Mouse (Mus musculus) ES-Bruce4 (cell line): ENCODE data around the gene Acad9. TPM values are rescaled to one million over a fixed set of nuclear protein-coding genes. Genes with fewer than 3 reads are reported as not detected.

Source experiments
- H3K27ac ChIP-seq: 2 replicates; pipeline ENCODE4 v1.5.1; 2012; ENCODE audit warnings: low read length, inconsistent platforms; ENCODE audit not compliant: insufficient read depth
- H3K27me3 ChIP-seq: 2 replicates; pipeline ENCODE4 v1.6.1; 2012; ENCODE audit warnings: mild to moderate bottlenecking, low read length, inconsistent platforms; ENCODE audit not compliant: control insufficient read depth, poor library complexity, insufficient read depth, severe bottlenecking
- H3K36me3 ChIP-seq: 2 replicates; pipeline ENCODE4 v1.6.1; 2012; ENCODE audit warnings: inconsistent platforms, mild to moderate bottlenecking, low read length, moderate library complexity; ENCODE audit not compliant: control insufficient read depth, poor library complexity, insufficient read depth, severe bottlenecking
- H3K4me1 ChIP-seq: one replicate; pipeline ENCODE4 v1.8.1; 2011; ENCODE audit warnings: low read length; ENCODE audit not compliant: control insufficient read depth, insufficient read depth
- H3K4me3 ChIP-seq: 2 replicates; pipeline ENCODE4 v1.5.1; 2011; ENCODE audit warnings: low read depth, mild to moderate bottlenecking, low read length
- H3K9ac ChIP-seq: 2 replicates; pipeline ENCODE4 v1.6.1; 2012; ENCODE audit warnings: low read depth, mild to moderate bottlenecking, inconsistent platforms; ENCODE audit not compliant: poor library complexity, severe bottlenecking
- H3K9me3 ChIP-seq: replicated peaks from 2 replicates; pipeline ENCODE4 v1.6.1; 2012; ENCODE audit warnings: mild to moderate bottlenecking, low read length, inconsistent platforms; ENCODE audit not compliant: control insufficient read depth, poor library complexity, insufficient read depth, severe bottlenecking
- CTCF ChIP-seq: IDR thresholded peaks from one replicate; pipeline ENCODE4 v1.8.1; 2011; ENCODE audit warnings: low read depth, low read length
- EP300 ChIP-seq: IDR thresholded peaks from 2 replicates; pipeline ENCODE4 v1.6.1; 2011; ENCODE audit warnings: low read depth, low read length; ENCODE audit not compliant: insufficient read depth
- POLR2A ChIP-seq: IDR thresholded peaks from one replicate; pipeline ENCODE4 v1.8.1; 2011; ENCODE audit warnings: low read length; ENCODE audit not compliant: insufficient read depth
- polyA plus RNA-seq: library from polyadenylated mRNA; stranded (reverse); fragments of >200 nt; gene quantifications from 2 replicates; pipeline ENCODE4 v1.2.4, GENCODE M21; 2011; ENCODE audit warnings: low read depth; ENCODE audit not compliant: missing spikeins, insufficient read depth, insufficient read length

The Acad9 gene
- polyA plus RNA-seq, 1 experiment: 27.1 TPM

- no peak overlapping the region for H3K27ac ChIP-seq
- H3K4me3 ChIP-seq: no peak overlapping the region
- H3K4me1 ChIP-seq: no peaks in the 10 kb centered on the region
- no peaks in the 10 kb centered on the region for H3K27me3 ChIP-seq
- H3K9me3 ChIP-seq: no peaks in the 10 kb centered on the region
- H3K36me3 ChIP-seq: peaks cover 24% of the 10 kb centered on the region
- TF ChIP-seq POLR2A (no peak), EP300 (no peak), CTCF (no peak)
- H3K9ac ChIP-seq: no peak overlapping the region
These were observed 17.1 kb downstream of the Acad9 start for GRCm38 (mm10) chr3:36082843-36083242.

DNA sequence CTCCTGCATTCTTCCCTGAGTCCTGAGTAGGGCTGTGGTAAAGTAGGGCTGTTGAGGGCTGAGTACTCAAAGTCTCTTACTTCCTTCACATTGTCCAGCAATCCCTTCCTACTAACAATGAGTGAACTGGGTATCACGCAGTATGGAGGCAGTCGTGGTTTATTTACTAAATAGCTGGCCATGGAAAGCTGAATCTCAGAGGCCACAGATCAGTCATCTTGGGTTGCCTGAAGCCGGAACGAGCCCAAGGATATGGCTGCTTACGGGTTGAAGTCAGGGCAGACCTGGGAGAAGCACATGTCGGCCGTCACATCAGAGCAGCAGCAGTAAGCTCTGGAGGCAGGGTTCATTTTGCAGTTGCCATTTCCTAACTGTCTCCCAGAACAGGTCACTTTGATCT, 17.6 kb downstream of the Acad9 start:
- H3K27me3 ChIP-seq: no peaks in the 10 kb centered on the region
- H3K9me3 ChIP-seq: no peaks in the 10 kb centered on the region
- H3K4me3 ChIP-seq: no peak overlapping the region
- no peaks in the 10 kb centered on the region for H3K4me1 ChIP-seq
- TF ChIP-seq POLR2A: no peak
- no peak for TF ChIP-seq CTCF
- TF ChIP-seq EP300: no peak
- H3K9ac ChIP-seq: no peak overlapping the region
- no peak overlapping the region for H3K27ac ChIP-seq
- peaks cover 21% of the 10 kb centered on the region for H3K36me3 ChIP-seq

GRCm38 (mm10) chr3:36085394-36085793, 19.6 kb downstream of the Acad9 start:
- no peak overlapping the region for H3K4me3 ChIP-seq
- no peak overlapping the region for H3K9ac ChIP-seq
- peaks cover 28% of the 10 kb centered on the region for H3K36me3 ChIP-seq
- no peak for TF ChIP-seq EP300
- TF ChIP-seq CTCF: no peak
- TF ChIP-seq POLR2A: no peak
- H3K27ac ChIP-seq: no peak overlapping the region
- no peaks in the 10 kb centered on the region for H3K27me3 ChIP-seq
- no peaks in the 10 kb centered on the region for H3K9me3 ChIP-seq
- H3K4me1 ChIP-seq: no peaks in the 10 kb centered on the region

DNA sequence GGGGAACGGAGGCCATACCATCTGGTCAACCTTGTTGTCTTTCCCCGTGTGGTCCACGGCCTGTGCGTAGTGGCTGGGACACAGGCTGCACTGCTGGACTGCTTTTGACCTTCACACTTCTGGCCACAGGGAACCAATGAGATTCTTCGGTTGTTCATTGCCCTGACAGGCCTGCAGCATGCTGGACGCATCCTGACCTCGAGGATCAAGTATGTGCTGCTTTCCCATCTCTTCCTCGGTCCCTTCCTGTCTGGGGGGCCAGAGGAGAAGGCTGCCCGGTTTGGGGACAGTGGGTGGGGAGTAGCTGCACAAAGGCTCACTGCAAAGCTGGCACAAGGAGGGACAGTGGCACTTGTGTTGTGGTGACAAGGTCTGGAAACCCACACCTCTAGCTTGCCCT, 21.8 kb downstream of the Acad9 start:
- TF ChIP-seq CTCF (no peak), EP300 (no peak), POLR2A (no peak)
- peaks cover 24% of the 10 kb centered on the region for H3K36me3 ChIP-seq
- H3K9ac ChIP-seq: no peak overlapping the region
- H3K4me1 ChIP-seq: no peaks in the 10 kb centered on the region
- H3K4me3 ChIP-seq: no peak overlapping the region
- no peaks in the 10 kb centered on the region for H3K27me3 ChIP-seq
- H3K9me3 ChIP-seq: no peaks in the 10 kb centered on the region
- H3K27ac ChIP-seq: no peak overlapping the region

- no peak for TF ChIP-seq CTCF
- TF ChIP-seq POLR2A: no peak
- TF ChIP-seq EP300: no peak
- Histone ChIP-seq H3K9me3 (peaks cover 15% of the 10 kb centered on the region; the same call in 1 of the 2 replicates), H3K36me3 (0 out of 2 replicates have a peak, but pooled peaks cover 4% of the 10 kb centered on the region), H3K9ac (no peak overlapping the region), H3K4me3 (no peak overlapping the region), H3K4me1 (peaks cover 1% of the 10 kb centered on the region), H3K27ac (peak overlapping the region; percentile 44; the same call in 1 of the 2 replicates), H3K27me3 (no peaks in the 10 kb centered on the region)
These were observed 29.6 kb downstream of the Acad9 start for GRCm38 (mm10) chr3:36095371-36095770.

- TF ChIP-seq EP300 (no peak), CTCF (no peak), POLR2A (no peak)
- H3K27ac ChIP-seq: no peak overlapping the region
- H3K4me3 ChIP-seq: no peak overlapping the region
- H3K36me3 ChIP-seq: no peaks in the 10 kb centered on the region
- H3K4me1 ChIP-seq: no peaks in the 10 kb centered on the region
- no peak overlapping the region for H3K9ac ChIP-seq
- no peaks in the 10 kb centered on the region for H3K9me3 ChIP-seq
- H3K27me3 ChIP-seq: no peaks in the 10 kb centered on the region
These were observed 50.3 kb downstream of the Acad9 start for GRCm38 (mm10) chr3:36116076-36116475.
